Mouse (Mus musculus) left cerebral cortex, adult 6 months (tissue): ENCODE data around the gene Olfr1148. TPM values are rescaled to one million over a fixed set of nuclear protein-coding genes. Genes with fewer than 3 reads are reported as not detected.

Experiments
- long read RNA-seq, 2 experiments: library from polyadenylated mRNA; unstranded; transcript quantifications; one replicate each; pipeline ENCODE4 v2.0.0; 2019 to 2020
- polyA plus RNA-seq: library from polyadenylated mRNA; unstranded; fragments of <200 nt; fragmentation: Nextera tagmentation; gene quantifications from 2 replicates; pipeline ENCODE4 v1.2.3, GENCODE M21; 2021

The Olfr1148 gene
- not detected in 2 replicates for polyA plus RNA-seq
- long read RNA-seq, experiment 1: 0 reads
- long read RNA-seq, experiment 2: 0 reads

DNA sequence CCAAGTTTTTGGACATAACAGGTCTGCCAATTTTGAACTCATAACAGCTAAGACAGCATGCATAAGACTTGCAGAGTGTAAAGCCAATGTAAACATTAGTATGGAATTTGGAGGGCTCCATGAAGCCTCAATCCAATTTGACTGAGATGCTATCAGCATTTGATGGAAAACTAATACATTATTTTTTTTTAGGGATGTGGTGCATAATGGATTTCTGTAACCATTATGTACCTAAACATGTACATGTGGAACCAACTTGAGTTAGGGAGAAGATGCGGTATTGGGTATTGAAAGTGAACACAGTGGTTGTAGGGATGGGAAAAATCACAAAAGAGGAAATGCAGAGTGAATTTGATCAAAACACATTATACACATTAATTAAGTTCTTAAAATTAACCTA lies at the start of gene Olfr1148:
Gene Olfr1148 (plus strand): TSS at position 301 of the 400 bp plus-strand sequence.

DNA sequence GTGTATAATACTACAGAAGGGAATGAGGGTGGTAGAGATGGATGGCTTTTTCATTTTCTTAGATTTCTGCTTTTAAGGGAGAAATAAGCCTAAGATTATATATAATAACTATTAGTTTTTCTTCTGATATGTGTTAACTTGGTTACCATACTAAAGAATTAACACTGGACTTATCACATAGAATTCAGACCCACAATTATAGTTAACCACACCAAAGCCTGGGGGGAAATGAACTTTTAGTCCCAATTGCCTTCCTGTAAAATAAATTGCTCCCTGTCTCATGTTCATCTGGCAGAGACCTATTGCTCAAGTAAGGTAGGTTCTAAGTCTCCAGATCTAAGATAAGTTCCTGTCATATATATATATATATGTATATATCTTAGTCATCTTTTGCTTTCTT lies 30.0 kb upstream of the Olfr1148 start, which contains the start of gene Olfr1143:
Gene Olfr1143 (plus strand): TSS at position 301 of the 400 bp plus-strand sequence.

DNA sequence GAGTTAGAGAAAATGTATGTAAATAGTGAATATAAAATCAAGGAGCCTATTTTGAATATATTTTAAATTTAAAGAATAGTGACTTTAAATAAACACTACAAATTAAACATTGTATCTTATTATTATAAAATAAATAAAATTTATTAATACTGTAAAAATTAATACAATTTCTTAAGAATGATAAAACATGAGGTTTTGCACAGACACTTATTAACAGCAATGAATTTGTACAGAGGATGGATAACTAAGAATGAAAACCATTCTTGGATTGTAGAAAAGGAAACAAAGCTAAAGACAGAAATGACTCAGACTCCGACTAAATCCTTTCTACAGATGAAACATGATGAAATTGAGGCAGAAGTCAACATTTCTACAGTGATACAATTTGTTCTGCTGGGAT lies 20.8 kb upstream of the Olfr1148 start, which contains the start of gene Olfr1145:
Gene Olfr1145 (plus strand): TSS at position 301 of the 400 bp plus-strand sequence.

DNA sequence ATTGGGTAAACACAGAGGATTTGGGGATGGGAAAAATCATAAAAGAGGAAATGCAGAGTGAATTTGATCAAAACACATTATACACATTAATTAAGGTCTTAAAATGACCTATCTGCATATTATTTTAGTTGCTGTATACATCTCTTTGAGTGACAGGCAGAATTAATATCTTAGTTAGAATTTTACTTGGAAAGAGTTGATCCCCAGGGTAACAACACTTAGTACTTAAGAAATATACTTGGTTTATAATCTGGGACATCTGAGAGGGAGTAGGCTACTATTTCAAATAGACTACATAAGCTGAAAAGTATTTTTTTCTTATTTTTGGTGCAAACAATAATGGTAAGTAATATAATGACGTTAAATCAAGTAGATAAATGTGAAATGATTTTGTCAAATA lies 13.4 kb downstream of the Olfr1148 start, which contains the start of gene Olfr1150-ps1:
Gene Olfr1150-ps1 (plus strand): TSS at position 301 of the 400 bp plus-strand sequence.

DNA sequence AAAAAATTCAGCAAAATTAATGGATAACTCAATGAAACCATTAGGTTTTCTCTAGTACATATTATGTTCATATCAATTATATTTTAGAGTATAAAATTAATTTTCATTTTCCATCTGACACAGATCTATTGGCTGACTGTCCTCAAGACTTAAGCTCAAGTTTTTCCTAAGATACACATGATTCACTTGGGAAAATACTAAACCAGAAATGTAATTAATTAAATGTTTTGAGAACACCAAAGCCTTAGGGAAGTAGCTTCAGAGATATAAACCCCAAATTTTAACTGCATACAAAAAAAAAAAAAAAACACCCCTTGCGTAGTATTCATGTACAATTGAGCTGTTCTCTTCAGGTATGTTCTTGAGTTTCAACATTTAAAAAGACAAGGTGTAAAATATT lies 25.2 kb downstream of the Olfr1148 start, which contains the start of gene Olfr1151:
Gene Olfr1151 (plus strand): TSS at position 301 of the 400 bp plus-strand sequence.

DNA sequence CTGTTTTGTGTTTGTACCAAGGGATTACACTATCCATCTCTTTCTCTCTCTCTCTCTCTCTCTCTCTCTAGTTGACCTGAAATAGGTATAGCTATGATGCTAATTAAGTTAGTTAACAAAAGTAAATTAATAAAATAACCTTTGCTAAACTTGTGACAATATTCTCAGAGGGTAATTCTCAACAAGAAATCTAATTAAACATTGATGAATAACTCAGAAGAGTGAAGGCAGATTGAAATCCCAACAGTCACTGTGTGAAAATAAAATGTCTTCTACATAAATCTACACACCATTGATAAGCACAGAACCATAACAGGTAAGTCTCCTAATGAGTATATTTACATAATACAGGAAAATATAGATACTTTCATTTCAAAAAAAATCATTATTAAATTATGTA lies 35.9 kb downstream of the Olfr1148 start, which contains the start of gene Olfr1152:
Gene Olfr1152 (plus strand): TSS at position 301 of the 400 bp plus-strand sequence.

Other genes starting within 250 kb of the Olfr1148 start
- gene Olfr1130, start 224.3 kb upstream of the Olfr1148 start, polyA plus RNA-seq: not detected in 2 replicates
- gene Olfr1131, start 203.4 kb upstream of the Olfr1148 start, polyA plus RNA-seq: not detected in 2 replicates
- gene Olfr1132, start 193.0 kb upstream of the Olfr1148 start, polyA plus RNA-seq: not detected in 2 replicates
- gene Olfr1133, start 183.2 kb upstream of the Olfr1148 start, polyA plus RNA-seq: not detected in 2 replicates
- not detected in 2 replicates for gene Olfr1134, start 172.1 kb upstream of the Olfr1148 start, polyA plus RNA-seq
- not detected in 2 replicates for gene Olfr1135, start 156.9 kb upstream of the Olfr1148 start, polyA plus RNA-seq
- gene Olfr1136, start 136.6 kb upstream of the Olfr1148 start, polyA plus RNA-seq: not detected in 2 replicates
- gene Olfr1137, start 117.4 kb upstream of the Olfr1148 start, polyA plus RNA-seq: not detected in 2 replicates
- not detected in 2 replicates for gene Olfr1138, start 90.6 kb upstream of the Olfr1148 start, polyA plus RNA-seq
- not detected in 2 replicates for gene Olfr1140, start 86.8 kb upstream of the Olfr1148 start, polyA plus RNA-seq
- not detected in 2 replicates for gene Olfr1141, start 76.5 kb upstream of the Olfr1148 start, polyA plus RNA-seq
- gene Olfr152, start 51.0 kb upstream of the Olfr1148 start, polyA plus RNA-seq: not detected in 2 replicates
- not detected in 2 replicates for gene Olfr1143, start 29.9 kb upstream of the Olfr1148 start, polyA plus RNA-seq
- not detected in 2 replicates for gene Olfr1145, start 20.7 kb upstream of the Olfr1148 start, polyA plus RNA-seq
- gene Olfr1150-ps1, start 13.5 kb downstream of the Olfr1148 start, polyA plus RNA-seq: not detected in 2 replicates
- not detected in 2 replicates for gene Olfr1151, start 25.3 kb downstream of the Olfr1148 start, polyA plus RNA-seq
- not detected in 2 replicates for gene Olfr1152, start 36.0 kb downstream of the Olfr1148 start, polyA plus RNA-seq
- gene Olfr1153, start 64.4 kb downstream of the Olfr1148 start, polyA plus RNA-seq: not detected in 2 replicates
- not detected in 2 replicates for gene Olfr1154, start 74.6 kb downstream of the Olfr1148 start, polyA plus RNA-seq
- not detected in 2 replicates for gene Olfr1155, start 114.6 kb downstream of the Olfr1148 start, polyA plus RNA-seq
- not detected in 2 replicates for gene Olfr1156, start 122.6 kb downstream of the Olfr1148 start, polyA plus RNA-seq
- not detected in 2 replicates for gene Olfr1157, start 137.8 kb downstream of the Olfr1148 start, polyA plus RNA-seq
- not detected in 2 replicates for gene Olfr74, start 144.1 kb downstream of the Olfr1148 start, polyA plus RNA-seq
- gene Olfr1158, start 159.6 kb downstream of the Olfr1148 start, polyA plus RNA-seq: not detected in 2 replicates
- gene Olfr1160, start 177.7 kb downstream of the Olfr1148 start, polyA plus RNA-seq: not detected in 2 replicates
- gene Olfr1161, start 192.2 kb downstream of the Olfr1148 start, polyA plus RNA-seq: not detected in 2 replicates
- gene Olfr73, start 207.2 kb downstream of the Olfr1148 start, polyA plus RNA-seq: not detected in 2 replicates
- not detected in 2 replicates for gene Olfr1162, start 220.6 kb downstream of the Olfr1148 start, polyA plus RNA-seq
- not detected in 2 replicates for gene Olfr1163, start 241.3 kb downstream of the Olfr1148 start, polyA plus RNA-seq